Mouse (Mus musculus): ENCODE measurements around the gene Ptpru. TPM values are rescaled to one million over a fixed set of nuclear protein-coding genes. Genes with fewer than 3 reads are reported as not detected.

Ptpru gene
- total RNA-seq (2015; ENCODE audit: low replicate concordance), result 11.2 TPM in 1 of 2 replicates, not detected in the other
- 0.38 TPM in 1 of 2 replicates, not detected in the other for total RNA-seq (2017; ENCODE audit: low replicate concordance)

DNA sequence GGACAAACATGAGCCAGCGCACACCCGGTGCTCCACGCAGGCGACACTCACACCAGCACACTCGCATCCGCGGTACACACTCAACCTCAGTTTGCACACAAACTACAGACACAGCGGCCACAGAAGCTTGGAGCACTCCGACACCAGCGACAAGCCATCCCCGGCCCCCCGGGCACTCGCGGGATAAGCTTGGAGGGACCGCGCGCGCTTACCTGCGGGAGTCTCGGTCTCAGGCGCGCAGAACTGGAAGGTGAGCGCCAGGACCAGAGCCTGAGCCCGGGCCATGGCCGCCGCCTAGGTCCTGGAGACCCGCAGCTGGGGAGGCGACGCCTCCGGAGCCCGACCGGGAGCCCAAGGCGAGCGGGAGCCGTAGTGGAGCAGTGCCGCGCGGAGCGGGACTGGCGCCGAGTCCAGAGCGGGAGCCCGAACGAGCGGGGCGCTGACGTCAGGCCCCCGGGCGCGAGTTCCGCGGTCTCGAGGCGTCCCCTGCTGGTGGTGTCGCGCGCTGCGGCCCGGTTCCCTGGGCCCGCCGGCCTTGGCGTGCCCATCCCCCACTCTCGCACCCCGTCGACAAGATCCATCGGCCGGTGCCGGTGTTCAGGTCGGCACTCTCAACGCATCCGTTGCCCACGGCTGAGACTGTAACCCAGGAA is at the start of gene Ptpru:
Gene Ptpru (minus strand): TSS at position 417 of the 653 bp plus-strand sequence.
- no peak; the same call in 1 of the 2 replicates for ATAC-seq (replicated peaks; ENCODE audit: low FRiP score, poor library complexity, severe bottlenecking)

DNA sequence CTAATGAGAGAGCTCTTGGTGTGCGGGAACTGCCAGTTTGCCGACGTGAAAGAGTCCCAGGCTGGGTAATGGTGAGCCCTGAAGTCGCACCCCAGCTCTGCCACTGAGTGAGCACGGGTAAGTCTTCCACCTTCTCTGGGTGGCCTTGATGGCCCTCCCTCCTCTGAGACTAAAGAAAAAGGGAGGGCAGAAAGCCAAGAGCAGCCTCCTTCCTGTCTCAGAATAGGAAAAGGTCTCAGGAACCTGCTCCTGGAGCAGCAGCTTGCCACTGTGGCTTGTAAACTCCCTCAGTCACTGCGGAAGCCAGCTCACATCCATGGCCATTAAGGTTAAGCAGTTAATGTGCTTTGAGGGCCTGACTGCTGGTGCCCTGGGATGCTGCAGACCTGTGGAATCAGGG is 47.3 kb upstream of the Ptpru start:
- ATAC-seq (replicated peaks; ENCODE audit: low FRiP score, poor library complexity, severe bottlenecking), result no peak

GRCm38 (mm10) chr4:131883571-131883970 is 45.5 kb upstream of the Ptpru start:
- ATAC-seq (replicated peaks; ENCODE audit: low FRiP score, poor library complexity, severe bottlenecking), result no peak

DNA sequence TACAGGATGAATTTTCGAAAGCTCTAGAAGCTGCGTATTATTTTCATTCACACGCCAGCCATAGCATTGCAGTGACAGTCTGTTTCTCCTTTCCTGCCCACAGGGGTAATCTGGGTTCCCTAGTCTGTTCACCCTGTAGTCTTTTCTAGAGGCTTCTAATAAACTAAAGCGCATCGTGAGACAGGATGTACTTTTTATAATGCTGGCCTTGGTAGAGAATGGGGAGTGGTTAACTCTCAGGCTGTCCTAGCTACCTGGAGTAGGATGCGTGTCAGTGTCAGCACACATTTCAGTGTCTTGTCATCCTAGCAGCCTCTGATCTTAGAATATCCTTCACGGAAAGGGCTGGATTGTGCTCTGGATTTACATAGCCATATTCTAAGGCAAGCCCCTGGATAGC is 43.2 kb upstream of the Ptpru start:
- ATAC-seq (replicated peaks; ENCODE audit: low FRiP score, poor library complexity, severe bottlenecking), result no peak

- no peak for ATAC-seq (replicated peaks; ENCODE audit: low FRiP score, poor library complexity, severe bottlenecking)
Observed at GRCm38 (mm10) chr4:131879692-131880091, 41.6 kb upstream of the Ptpru start.

DNA sequence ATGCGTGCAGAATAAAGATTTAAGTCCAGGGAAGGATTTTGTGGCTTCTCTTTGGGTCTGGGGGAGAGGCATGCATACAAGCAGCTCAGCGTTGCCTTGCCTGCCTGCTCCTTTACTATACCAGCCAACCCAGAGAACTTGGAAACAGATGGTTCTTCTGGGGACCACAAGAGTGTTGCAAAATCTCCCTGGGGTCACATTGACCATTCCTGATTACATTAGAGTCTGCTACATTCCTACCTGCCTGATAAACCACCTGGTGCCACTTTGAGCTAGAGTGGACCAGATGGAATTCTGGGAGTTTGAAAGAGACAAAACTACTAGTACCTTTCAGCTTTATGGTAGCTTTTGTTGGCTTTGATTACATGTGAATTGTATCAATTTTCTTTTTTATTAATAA is 38.7 kb upstream of the Ptpru start:
- ATAC-seq (replicated peaks; ENCODE audit: low FRiP score, poor library complexity, severe bottlenecking), result no peak

- ATAC-seq (replicated peaks; ENCODE audit: low FRiP score, poor library complexity, severe bottlenecking), result no peak
Observed at GRCm38 (mm10) chr4:131875242-131875641, 37.2 kb upstream of the Ptpru start.

DNA sequence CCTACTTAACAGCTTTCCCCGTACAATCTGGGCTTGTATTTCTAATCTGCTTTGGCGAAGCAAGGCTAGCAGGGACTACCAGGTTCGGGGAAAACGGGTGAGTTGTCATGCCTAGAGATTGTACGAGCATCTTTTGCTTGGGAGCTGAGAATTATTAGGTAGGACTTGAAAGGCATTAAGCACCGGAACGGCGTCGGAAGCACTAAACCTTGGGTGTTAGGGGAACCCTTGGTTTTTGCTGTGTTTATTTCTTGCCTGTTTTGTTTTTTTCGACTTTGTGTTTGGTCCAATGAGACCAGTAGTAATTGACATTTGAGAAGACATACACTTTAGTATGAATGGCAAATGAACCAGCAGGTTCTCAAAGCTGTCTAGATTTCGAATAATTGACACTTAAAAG is 36.5 kb upstream of the Ptpru start:
- peak; percentile 26 for ATAC-seq (replicated peaks; ENCODE audit: low FRiP score, poor library complexity, severe bottlenecking)

DNA sequence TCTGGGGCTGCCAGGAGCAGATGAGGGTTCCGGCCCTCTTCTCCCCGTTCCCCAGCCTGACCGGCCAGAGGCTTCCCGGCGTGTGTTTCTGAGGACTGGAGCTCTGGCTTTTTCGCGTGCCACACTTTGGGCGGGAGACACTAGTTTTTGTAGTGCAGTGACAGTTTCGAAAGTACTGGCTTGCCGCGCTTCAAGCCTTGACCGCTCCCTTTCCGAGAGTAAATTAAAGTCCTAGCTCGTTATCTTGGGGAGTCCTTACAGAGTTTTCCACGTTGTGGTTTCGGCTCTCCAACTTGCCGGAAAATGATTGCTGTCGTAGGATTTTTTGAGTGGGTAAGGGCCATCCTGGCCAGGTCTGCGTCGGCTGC is 36.1 kb upstream of the Ptpru start:
- peak; percentile 67 for ATAC-seq (replicated peaks; ENCODE audit: low FRiP score, poor library complexity, severe bottlenecking)

DNA sequence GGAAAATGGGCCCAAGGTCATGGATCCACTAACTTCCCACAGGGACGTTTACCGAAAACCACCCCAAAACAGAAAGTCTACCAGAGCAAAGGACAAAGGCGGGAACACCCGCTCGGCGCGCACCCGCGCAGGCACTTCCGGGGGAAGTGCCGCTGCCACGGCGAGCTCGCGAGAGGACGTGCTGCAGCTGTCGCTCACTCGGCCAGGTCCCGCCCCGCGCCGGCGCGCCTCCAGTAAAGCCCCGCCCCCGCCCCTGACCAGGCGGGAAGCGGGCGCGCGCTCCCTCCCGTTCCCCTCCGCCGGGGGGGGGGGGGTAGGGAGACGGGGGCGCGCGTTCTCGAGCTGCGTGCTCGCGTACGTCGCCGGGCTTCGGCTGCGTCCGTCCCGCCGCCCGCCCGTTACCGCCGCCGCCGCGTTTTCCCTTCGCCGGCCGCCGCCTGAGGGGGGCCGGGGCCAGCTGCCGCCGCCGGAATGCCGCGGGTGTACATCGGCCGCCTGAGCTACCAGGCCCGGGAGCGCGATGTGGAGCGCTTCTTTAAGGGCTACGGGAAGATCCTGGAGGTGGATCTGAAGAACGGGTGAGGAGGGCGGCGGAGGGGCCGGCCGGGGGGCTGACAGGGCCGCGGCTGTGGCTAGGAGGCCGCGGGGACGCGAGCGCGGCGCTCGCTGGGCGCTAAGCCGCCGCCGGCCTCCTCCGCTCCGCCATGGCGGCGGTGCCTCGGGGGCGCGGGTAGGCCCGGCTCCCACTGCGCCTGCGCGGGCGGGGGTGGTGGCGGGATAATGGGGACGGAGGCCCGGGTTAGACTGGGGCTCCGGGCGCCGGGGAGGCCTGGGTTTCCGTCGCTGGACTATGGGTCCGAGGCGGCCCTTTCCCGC is 35.4 kb upstream of the Ptpru start, which contains the start of gene Srsf4:
Gene Srsf4 (plus strand): TSS at position 325 of the 876 bp plus-strand sequence.
- peak; percentile 97 for ATAC-seq (replicated peaks; ENCODE audit: low FRiP score, poor library complexity, severe bottlenecking)

- peak; percentile 5; the same call in 1 of the 2 replicates for ATAC-seq (replicated peaks; ENCODE audit: low FRiP score, poor library complexity, severe bottlenecking)
Observed at GRCm38 (mm10) chr4:131872672-131873292, 34.7 kb upstream of the Ptpru start.

DNA sequence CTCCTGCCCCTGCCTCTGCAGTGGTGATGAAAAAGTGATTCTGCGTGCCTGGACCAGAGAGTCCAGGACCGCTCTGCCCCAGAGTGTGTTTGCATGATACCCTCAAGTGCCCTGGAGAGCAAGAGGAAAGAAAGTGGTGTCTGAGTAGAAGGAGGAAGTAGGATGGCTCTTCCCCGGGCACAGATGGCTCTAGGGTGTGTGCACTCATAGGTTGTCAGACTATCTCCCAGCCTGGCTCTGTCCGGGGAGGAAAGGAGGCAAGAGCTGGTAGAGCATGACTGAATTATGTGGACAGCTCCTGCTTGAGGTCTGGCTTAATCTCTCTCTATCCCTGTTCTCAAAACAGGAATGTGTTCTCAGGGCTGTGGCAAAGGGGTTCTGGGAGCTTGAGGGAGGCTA is 23.3 kb upstream of the Ptpru start:
- ATAC-seq (replicated peaks; ENCODE audit: low FRiP score, poor library complexity, severe bottlenecking), result no peak

GRCm38 (mm10) chr4:131860492-131861340 is 22.6 kb upstream of the Ptpru start:
- ATAC-seq (replicated peaks; ENCODE audit: low FRiP score, poor library complexity, severe bottlenecking), result peak; percentile 82

DNA sequence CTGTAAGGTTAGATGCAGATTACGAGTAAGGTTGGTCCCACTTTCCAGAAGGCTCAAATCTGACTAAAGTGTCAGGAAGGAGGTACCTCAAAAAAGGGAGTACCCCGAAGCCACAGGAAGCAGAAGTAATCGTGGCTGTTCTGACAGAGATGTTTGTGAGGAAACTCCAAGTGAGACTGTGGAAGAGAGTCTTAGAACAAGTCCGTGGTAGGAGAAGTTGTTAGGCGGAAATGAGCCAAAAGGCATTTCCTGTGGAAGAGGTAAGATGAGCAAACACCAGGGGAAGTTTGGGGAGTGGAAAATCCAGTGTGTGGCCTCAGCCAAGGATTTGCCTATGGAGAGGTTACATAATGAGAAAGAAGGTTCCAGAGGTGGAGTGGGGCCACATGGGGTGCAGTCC is 16.9 kb upstream of the Ptpru start:
- ATAC-seq (replicated peaks; ENCODE audit: low FRiP score, poor library complexity, severe bottlenecking), result no peak

GRCm38 (mm10) chr4:131849986-131850638 is 12.0 kb upstream of the Ptpru start:
- no peak for ATAC-seq (replicated peaks; ENCODE audit: low FRiP score, poor library complexity, severe bottlenecking)

DNA sequence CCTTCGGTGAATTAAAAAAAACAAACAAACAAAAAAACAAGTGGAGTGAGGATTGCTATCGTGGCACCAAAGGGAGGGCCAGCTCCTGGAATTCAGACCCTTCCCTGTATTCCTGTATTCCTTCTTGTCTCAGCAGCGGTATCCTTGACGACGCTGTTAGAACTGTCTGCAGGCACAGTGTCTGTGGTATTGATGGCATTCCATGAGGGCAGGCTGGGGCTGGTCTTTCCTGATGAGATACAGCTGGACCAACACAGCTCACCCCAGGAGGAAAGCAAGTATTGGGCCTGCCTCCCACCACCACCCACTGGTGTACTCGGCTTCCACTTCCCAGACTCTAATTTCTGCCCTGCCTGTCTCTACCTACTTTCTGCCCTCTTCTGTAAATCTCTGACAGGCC is 10.0 kb upstream of the Ptpru start:
- no peak for ATAC-seq (replicated peaks; ENCODE audit: low FRiP score, poor library complexity, severe bottlenecking)

DNA sequence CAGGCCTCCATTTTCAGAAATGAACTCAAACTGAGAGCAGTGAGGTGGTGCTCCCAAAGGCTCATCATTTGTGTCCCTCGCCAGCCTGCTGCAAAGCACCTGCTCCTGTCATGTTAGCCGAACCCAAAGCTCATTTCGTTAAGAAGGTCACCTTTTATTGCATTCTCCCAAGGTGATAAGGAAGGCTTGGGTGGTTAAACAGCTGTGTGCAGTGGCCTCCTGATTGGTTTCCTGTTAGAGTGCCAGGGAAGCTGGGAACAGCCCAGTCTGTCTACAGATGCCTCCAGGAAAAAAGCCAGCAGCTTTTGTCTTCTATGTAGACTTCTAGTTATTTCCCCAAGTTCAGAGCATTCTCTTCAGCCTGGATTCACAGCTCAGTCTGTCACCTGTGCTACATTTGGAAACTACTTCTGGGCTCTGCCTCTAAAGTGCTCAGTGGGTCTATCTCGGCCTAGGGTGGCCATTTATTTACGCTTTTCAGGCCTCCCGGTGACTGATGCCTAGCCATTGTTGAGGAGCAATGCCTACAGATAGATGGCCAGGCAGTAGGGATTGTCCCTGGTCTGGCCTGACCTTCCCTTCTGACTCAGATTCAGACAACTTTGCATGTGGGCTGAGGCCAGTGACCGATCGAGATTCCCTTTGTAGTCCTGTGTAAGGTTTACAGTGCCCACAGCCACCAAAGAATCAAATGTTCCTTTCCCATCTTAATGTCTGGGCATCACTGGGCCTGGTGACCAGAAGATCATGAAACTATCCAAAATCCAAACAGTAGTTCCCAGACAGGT is 8.1 kb upstream of the Ptpru start:
- no peak for ATAC-seq (replicated peaks; ENCODE audit: low FRiP score, poor library complexity, severe bottlenecking)

- ATAC-seq (replicated peaks; ENCODE audit: low FRiP score, poor library complexity, severe bottlenecking), result peak; percentile 92
Observed at GRCm38 (mm10) chr4:131843290-131843743, 5.2 kb upstream of the Ptpru start, which contains the start of gene Mecr. TSS of gene Mecr (plus strand) at chr4:131843470.

All from erythroid progenitor cell, adult 5-6 weeks (primary cell).